Mouse (Mus musculus): ENCODE data around the gene Bmpr1a.

- no peak for TF ChIP-seq POLR2A (IDR thresholded peaks at IDR 0.05; ENCODE audit: borderline replicate concordance, low read depth, low read length)
- no peak for TF ChIP-seq CTCF (IDR thresholded peaks at IDR 0.05; ENCODE audit: low read depth, low read length)
Observed at GRCm38 (mm10) chr14:34382921-34383704, 120.0 kb downstream of the Bmpr1a start.

Data from bone marrow macrophage, adult 2 months (primary cell).